Mouse (Mus musculus) small intestine, adult 2 months (tissue): ENCODE results near the gene Sptb.

ENCODE experiments used
- CTCF ChIP-seq: fragments of 200-500 bp; IDR thresholded peaks from 2 replicates; pipeline ENCODE4 v1.5.1; 2012; ENCODE audit warnings: low read depth, mild to moderate bottlenecking, control low read depth, inconsistent platforms, low read length, moderate library complexity, mixed read lengths; ENCODE audit not compliant: insufficient replicate concordance, insufficient read length; ENCODE audit errors: extremely low read depth
- POLR2A ChIP-seq: fragments of 200-500 bp; IDR thresholded peaks from 2 replicates; pipeline ENCODE4 v1.6.1; 2012; ENCODE audit warnings: low read depth, mild to moderate bottlenecking, control low read depth, inconsistent platforms, low read length, moderate library complexity

GRCm38 (mm10) chr12:76750866-76751459 lies 40.6 kb upstream of the Sptb start:
- TF ChIP-seq POLR2A (no peak), CTCF (no peak)
